Mouse (Mus musculus) left cerebral cortex, postnatal 10 days (tissue): Measurements from ENCODE around the gene Slc6a1. TPM values are rescaled to one million over a fixed set of nuclear protein-coding genes. Genes with fewer than 3 reads are reported as not detected.

Experiments
- DNase-seq, 2 experiments: peaks; one replicate each; pipeline ENCODE4 v3.0.0; 2021 to 2022; ENCODE audit warnings: low spot score in 2 of 2, mixed read lengths in 1 of 2; ENCODE audit errors: extremely low spot score in 1 of 2
- intact Hi-C: fragments of 180-260 bp; cut with DNase I; formaldehyde crosslinking; loops from one replicate; pipeline ENCODE4 v1.15.1; 2025
- total RNA-seq, 2 experiments: library from RNA; stranded (reverse); gene quantifications; 2 replicates each; pipeline ENCODE4 v1.2.3; 2021

Slc6a1 gene
- total RNA-seq: 100 to 1,000 TPM; 309 to 340 TPM

DNA sequence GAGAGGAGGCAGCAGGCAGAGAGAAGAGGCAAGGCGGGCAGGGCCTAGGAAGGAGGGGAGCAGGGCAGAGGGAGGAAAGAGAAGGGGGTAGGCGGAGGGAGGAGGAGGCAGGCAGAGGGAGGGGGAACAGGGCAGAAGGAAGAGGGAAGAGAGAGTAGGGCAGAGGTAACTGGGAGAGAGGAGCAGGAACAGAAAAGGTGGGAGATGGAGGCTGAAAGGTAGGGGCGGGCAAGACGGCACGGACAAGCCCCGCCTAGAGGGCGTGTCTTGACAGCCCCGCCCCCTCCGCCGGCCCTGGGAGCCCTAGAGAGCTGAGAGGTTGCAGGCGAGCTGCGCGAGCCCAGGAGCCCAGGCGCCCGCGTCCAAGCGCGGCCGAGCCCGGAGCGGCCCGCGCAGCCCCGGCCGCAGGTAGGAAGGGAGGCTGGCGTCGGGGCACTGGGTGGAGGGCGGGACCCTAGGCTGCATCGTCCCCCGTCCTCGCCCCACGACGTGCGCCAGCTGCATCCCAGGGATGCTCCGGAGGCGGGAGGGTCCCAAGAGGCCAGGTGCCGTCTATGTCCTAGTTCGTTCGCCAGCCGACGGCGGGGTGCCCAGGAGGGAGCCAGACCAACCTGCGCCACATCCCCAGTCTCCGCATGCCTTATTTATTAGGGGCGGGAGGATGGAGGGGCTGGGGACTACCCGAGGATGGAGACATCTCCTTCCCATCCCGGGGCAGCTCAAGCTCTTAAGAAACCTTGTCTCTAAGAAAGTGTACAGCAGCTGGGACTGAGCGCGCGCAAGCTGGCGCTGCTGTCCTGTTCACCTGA lies at the start of gene Slc6a1:
Gene Slc6a1 (plus strand): TSS at position 167 of the 809 bp plus-strand sequence.
- DNase-seq: peak; percentile 55 to 86
- intact Hi-C loops: no loop called here

GRCm38 (mm10) chr6:114238892-114239644 lies 43.4 kb upstream of the Slc6a1 start:
- intact Hi-C loops: no loop called here
- no peak for DNase-seq

GRCm38 (mm10) chr6:114245665-114246064 lies 36.8 kb upstream of the Slc6a1 start:
- no peak for DNase-seq
- intact Hi-C loops: no loop called here

DNA sequence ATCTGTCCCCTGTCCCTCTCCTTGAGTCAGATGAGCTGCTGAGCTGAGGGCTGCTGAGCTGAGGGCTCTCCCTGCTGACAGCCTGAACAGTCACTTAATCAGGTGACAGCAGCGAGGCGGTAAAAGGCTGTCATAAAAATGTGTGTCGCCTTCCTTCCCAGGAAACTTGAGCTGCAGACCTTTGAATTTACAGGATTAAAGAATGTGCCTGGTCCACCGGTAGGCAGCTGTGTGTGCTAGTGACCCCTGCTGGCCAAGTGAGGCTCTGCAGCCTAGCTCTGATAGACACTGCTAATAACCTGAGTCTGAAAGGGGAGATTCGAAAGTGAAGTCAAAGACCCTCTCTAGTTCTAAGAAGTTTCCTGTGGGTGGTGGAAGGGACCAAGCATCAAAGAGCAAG lies 32.1 kb upstream of the Slc6a1 start:
- intact Hi-C loops: no loop called here

DNA sequence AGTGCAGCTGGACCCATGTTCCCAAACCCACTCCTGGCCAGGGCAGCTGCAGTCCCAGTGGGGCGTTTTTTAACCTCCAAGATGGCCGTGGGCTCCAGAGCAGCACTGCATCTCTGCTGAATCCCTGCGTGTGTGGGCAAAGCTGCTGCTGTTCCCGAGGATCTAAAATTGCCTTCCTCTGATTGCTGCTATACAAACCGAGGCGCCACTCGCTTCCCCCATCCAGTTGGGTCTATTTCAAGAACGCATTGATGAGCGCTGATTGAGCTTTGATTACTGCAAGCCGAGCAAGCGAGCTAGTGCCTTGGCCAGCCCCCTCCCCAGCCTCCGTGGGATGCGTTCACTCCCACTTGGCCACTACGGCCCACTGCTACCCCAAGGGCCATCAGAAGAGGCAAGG lies 27.5 kb upstream of the Slc6a1 start:
- intact Hi-C loops: no loop called here
- peak in 1 of 2 experiments; percentile 49 for DNase-seq

More for the DNA sequence above, 32.1 kb upstream of the Slc6a1 start:
- DNase-seq: peak; percentile 72 to 73

GRCm38 (mm10) chr6:114257762-114258361 lies 24.6 kb upstream of the Slc6a1 start:
- intact Hi-C loops: no loop called here
- no peak for DNase-seq

DNA sequence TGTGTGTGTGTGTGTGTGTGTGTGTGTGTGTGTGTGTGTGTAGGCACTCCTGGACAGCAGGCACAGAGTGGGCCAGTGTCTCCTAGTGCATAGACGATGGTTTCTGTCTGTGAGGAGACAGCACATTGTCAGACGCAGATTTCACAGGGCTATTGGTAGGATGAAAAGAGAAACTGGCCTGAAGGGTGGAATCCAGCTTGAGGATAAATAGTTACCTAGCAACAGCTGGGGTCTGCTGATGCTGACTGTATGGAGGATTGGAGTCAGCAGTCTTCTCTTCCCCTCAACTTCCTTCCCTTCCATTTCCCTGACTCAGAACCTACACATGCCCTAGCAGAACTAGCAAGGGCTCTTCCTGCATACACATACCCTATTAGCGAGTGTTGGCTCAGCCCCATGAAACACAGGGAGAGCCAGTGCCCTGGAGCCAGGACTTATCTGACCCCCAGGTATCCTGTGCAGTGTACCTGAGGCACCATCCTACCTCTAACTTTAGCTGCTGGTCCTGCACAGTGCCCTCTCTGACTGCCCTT lies 23.7 kb upstream of the Slc6a1 start:
- DNase-seq: no peak
- intact Hi-C loops: no loop called here

GRCm38 (mm10) chr6:114261609-114262008 lies 20.8 kb upstream of the Slc6a1 start:
- intact Hi-C loops: no loop called here
- DNase-seq: peak in 1 of 2 experiments; percentile 33

- intact Hi-C loops: no loop called here
- DNase-seq: no peak
Measured at GRCm38 (mm10) chr6:114264010-114264409, 18.4 kb upstream of the Slc6a1 start.

DNA sequence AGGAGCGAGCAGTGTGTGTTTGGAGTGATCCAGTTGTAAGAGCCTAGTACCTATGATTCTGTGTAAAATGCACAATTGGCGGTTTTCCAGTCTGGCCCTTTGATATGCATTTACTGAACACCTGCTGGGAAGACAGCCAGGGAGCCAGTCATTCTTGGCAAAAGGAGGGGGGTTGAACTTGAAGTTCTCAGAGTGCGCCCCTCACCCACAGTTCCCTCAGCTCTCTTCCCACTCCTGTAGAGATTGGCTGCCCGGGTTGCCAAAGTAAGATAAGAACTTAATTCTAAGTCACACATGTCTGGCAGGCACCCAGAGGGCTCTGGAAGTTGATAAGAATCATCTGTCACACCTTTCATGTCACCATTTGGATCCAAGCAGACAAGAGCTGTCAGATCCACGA lies 18.0 kb upstream of the Slc6a1 start:
- DNase-seq: peak in 1 of 2 experiments; percentile 38
- intact Hi-C loops: no loop called here

DNA sequence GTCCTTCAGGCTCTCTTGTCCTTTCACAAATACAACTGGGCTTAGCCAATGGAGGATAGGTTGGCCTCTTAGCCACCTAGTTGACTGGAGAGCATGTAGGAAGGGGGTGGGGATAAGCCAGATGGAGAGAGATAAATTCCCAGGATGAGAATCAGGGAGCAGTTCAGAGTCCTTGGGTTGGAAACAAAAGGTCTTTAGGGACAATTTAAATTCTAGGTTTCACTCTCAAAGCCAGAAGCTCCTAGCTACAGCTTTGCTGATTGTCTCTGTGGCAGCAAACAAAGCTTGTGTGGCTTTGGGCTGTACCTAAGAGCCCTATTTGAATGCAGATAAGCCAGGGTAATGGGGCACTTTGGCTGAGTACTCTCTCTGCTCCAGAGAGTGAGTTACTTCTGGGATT lies 16.2 kb upstream of the Slc6a1 start:
- intact Hi-C loops: no loop called here
- no peak for DNase-seq

DNA sequence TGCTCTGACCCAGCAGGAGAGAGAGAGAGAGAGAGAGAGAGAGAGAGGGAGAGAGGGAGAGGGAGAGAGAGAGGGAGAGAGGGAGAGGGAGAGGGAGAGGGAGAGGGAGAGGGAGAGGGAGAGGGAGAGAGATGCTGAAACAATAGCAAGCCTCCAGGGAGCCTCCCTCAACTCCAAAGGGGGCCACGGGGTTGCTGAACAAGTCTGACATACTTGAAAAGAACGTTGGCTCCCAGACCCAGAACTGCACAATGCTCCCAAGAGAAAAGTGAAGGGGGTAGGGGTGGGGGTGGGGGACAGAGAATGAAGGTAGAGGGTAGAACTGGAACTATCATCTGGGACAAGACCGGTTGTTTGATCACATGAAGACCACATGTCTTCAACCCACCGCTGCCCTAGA lies 14.5 kb upstream of the Slc6a1 start:
- DNase-seq: no peak
- intact Hi-C loops: no loop called here

DNA sequence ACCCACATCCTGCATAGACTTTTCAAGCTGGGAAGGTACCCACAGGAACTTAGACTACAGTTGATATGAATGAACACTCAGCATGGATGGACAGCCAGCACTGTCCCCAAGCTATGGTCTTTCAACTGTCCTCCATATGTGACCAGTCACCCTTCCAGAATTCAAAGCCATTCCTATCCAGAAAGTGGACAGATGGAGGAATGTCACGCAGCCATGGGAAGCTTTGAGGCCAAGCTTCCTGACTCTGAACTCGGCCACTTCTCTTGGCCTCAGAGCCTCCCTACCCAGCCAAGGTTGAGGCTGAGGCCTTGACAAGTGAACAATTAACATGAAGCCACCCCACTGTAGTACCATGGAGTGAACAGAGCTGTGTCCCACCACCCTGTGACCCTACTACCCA lies 12.8 kb upstream of the Slc6a1 start:
- intact Hi-C loops: no loop called here
- no peak for DNase-seq

GRCm38 (mm10) chr6:114270799-114271198 lies 11.6 kb upstream of the Slc6a1 start:
- intact Hi-C loops: no loop called here
- no peak for DNase-seq

DNA sequence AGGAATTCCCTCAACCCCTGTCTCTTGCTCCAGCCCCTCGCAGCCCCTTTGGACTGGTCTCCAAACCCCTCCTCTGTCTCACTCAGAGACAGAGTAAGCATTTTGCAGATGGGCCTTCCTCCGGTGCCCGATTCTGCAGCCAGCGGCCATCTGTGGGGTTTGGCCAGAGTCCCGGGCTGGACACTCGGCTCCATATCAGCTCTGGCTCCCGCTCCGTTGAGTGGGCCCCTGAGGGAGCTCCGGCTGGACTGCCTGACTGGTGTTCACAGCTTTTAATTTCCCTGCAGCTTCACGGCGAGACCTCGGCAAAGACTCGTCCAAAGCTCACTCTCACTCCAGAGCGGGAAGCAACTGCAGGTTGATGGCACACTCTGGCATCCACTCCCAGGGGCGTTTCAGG lies 10.2 kb upstream of the Slc6a1 start:
- peak; percentile 56 to 75 for DNase-seq
- intact Hi-C loops: no loop called here

GRCm38 (mm10) chr6:114273997-114274728 lies 8.3 kb upstream of the Slc6a1 start:
- intact Hi-C loops: no loop called here
- no peak for DNase-seq

DNA sequence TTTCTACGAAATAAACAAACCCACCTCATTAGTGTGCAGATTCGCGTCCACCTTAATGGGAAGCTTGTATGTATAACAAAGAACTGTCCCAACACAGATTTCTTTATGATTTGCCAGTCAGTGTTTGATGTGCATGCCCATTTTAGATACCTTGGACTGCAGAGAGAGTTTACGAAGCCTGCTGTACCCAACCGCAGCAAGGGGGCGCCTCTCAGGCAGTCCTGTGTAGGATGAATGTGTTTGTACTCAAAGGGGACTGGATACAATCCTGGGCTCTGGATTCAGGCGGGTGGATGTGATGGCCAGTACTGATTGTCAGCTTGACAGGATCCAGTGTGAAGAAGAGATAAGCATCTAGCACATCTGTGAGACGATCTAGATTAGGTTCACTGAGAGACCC lies 6.6 kb upstream of the Slc6a1 start:
- DNase-seq: no peak
- intact Hi-C loops: no loop called here

DNA sequence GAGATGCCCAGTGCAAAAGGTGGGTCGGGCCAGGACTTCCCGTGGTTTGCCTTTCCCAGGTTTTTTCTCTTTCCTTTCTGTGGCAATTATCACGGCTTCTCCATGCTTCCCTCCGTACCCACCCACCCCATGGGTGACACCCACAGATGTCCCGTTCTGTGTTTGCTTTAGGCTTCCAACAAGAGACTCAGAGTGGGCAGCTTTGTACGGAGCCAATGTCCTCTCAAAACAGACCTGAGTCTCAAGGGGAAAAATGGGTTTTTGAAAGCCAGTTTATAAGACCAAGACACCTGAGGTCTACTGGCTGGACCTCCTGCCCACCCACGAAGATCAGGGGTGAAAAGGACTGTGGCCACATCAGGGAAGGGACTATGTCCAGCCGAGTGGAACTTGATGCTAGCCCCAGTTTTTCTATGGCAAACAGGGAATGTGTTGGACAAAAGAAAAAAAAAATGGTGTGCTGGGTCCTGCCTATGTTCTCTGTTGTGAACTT lies 889 bp downstream of the Slc6a1 start:
- DNase-seq: no peak
- intact Hi-C loops: no loop called here
